Mouse (Mus musculus) activated CD4-positive, CD25-positive, alpha-beta regulatory T cell, adult 4 months (primary cell): ENCODE results near the gene Banf2. TPM values are rescaled to one million over a fixed set of nuclear protein-coding genes. Genes with fewer than 3 reads are reported as not detected.
A peak's percentile ranks its signal among the peaks of the same experiment; 100 is the strongest.

ENCODE experiments used
- ATAC-seq: one replicate; pipeline ENCODE4 v1.8.0; 2017
- polyA plus RNA-seq, 2 experiments: library from polyadenylated mRNA; unstranded; fragments of 100-300 nt; shearing (Covaris generic); gene quantifications; one replicate each; pipeline ENCODE4 v1.2.1; 2017

The Banf2 gene
- not detected for polyA plus RNA-seq

DNA sequence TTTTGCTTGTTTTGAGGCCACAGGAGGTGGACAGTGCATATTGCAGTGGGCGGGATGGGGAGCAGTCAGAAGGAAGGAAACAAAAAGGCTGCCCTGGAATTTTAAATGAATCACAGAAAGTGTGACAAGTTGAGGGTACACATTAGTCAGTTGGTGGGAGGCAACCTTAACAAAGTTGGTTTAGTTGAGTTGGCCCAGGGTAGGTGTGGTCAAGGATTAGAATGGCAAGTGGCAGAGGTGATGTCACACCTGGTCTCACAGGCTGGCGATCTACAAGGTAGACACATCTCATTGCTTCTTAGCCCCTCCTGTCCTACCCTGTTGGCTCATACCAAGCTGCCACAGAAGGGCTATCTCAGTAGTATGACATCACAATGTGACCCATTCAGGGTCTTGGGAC, at the start of gene Banf2:
Gene Banf2 (plus strand): TSS at position 396 of the 400 bp plus-strand sequence.
- ATAC-seq: no peak

DNA sequence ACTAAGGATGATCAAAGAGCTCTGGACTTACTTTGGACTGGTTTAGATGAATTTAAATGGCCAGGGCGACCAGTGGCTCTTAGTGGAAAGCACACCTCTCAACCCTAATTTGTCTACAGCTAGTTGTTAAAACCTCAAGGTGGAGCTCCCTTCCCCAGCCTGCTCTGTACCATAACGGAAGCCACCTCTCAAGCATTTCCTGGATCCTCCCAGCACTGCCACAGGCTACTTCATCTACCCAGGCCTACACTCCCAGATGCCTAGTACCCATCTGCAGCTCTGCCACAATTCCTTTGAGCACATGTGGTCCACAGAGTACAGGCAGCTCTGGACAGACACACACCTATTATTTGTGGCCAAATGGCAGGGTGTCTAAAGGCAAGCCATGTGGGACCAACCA, 49.4 kb upstream of the Banf2 start:
- peak; percentile 82 for ATAC-seq

DNA sequence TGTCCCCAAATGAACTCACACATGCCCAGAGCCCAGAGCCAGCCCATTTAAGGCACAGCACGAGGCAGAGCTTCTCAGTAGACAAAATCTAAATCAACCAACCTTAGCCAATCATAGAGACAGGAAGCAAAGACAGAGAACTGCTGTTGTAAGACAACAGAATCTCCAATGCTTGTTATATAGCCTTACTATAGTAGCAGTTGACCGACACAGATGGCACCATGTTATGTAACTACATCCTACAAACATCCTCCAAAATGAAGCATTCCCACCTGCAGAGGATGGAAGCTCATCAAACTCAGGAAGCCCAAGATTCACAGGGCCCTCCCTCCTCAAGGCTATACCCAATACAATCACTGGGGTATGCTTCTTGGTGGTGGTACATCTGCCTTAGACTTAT, 45.4 kb upstream of the Banf2 start:
- no peak for ATAC-seq

DNA sequence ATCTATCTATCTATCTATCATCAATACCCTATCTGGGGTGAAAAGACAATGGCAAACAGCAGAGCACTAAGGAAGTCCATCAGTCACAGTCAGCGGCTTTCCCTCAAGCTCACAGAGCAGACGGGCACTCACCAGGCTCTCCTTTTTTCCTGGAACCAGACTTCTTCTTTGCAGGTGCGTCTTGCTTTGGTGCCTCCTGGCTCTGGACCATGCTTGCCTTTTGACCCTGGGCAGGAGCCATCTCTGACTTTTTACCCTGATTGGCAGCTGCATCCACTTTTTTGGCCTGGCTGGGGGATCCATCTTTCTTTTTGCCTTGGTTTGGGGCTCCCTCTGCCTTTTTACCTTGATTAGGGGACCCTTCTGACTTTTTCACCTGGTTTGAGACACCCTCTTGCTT, 44.8 kb upstream of the Banf2 start:
- no peak for ATAC-seq

DNA sequence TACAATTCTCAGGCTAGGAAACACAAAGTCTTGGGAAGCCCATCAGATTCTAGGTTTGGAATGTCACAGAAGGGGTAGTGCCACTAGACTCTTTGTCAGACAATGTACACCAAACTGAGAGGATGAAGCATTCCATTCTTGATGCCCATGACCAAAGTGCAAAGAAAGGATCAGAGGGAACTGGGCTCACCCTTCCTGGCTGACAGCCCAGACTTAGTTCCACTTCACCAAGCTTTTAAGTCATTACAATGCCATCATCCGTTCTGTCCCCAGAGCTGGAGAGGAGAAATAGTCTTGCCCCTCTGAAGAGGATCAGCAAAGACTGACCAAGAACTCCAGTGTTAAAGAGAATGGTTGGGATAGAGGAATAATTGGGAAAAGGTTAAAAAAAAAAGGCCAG, 41.9 kb upstream of the Banf2 start:
- no peak for ATAC-seq

DNA sequence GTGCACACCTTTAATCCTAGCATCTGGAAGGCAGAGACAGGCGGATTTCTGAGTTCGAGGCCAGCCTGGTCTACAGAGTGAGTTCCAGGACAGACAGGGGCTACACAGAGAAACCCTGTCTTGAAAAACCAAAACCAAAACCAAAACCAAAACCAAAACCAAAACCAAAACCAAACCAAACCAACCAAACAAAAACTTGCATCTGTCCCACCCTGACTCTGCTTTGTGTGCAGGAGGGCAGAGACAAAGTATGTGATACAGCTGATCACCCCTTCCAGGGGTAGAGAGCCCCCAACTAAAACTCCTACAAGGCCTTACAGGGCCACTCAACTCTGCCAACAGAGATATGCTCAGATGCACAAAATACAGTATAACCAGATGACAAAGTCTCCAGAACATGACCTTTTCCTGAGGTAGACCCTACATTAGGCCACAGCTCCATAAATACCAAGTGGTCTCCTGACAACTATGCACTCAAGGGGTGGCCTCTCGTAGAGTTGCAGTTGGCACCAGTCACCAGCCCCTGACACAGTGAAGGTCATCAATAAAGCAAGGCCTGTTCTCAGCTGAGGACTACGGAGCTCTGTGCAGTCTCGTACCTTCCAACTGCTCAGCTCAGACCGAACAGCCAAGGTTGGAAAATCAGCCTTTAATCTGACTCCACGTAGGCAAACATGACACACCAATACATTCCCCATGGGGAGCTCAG, 40.7 kb upstream of the Banf2 start:
- peak; percentile 78 for ATAC-seq

DNA sequence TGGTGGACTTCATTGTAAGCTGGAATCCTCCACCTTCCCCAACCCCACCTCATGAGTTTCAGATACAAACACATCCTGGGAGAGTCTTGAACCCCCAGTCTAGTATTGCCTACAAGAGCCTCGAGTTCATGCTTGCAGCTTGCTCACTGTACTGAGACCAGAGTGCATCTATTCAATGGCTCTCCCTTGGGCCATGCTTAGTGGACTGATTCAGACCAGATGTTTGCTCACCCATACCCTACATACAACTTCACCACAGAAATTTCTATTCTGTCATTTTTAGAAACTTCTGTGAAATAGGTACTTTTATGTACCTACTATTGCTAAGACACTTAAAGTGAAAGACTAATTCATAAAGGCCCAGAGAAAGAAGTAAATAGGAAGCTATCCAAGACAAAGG, 39.9 kb upstream of the Banf2 start:
- no peak for ATAC-seq

DNA sequence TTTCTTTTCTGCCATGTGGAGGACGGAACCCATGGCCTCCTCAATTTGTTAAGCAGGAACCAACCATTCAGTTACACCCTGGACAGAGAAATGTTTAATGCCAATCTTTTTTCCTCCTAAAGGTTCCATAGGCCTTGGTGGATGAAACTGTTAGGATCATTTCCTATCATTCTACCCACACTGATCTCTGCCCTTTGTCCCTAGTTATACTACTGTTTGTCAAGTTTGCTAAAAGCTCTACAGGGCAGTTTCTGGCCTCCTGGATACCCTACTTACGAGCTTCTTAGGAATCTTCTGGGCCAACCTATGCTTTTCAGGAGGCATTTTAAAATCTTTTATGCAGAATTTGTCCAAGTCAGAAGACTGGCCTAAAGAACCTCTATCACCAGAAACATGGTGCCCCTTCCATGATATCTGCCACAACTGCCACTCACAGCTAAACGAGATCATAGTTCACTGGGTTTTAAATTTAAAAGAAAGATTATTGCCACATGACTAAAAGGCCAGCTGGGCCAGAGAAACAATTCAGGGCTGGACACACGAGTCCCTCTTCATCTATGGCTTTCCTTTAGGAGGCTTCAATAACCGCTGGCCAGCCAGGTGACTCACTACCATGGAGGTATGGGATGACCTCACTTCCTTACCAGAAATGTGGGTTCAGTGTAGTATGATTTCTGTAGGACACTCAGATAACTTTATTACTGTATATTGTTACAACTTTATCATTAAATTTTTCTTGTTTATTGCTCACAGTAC, 30.5 kb upstream of the Banf2 start:
- no peak for ATAC-seq

DNA sequence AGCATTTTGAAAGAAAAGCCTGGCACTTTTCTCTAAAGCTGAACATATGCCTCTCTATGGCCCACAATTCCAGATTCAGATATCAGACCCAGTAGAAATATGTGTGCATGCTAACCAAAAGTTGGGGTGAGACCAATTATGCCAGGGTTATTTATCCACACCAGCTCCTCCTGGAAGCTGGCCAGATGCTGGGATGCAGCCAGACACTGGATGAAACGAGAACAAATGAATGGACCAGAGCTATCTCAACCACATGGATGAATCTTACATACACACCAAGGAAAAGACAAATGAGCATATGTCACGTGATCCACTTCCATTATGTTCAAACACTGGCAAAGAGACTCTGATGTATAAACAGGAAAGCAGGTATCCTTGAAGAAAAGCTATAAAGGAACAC, 29.3 kb upstream of the Banf2 start:
- no peak for ATAC-seq

DNA sequence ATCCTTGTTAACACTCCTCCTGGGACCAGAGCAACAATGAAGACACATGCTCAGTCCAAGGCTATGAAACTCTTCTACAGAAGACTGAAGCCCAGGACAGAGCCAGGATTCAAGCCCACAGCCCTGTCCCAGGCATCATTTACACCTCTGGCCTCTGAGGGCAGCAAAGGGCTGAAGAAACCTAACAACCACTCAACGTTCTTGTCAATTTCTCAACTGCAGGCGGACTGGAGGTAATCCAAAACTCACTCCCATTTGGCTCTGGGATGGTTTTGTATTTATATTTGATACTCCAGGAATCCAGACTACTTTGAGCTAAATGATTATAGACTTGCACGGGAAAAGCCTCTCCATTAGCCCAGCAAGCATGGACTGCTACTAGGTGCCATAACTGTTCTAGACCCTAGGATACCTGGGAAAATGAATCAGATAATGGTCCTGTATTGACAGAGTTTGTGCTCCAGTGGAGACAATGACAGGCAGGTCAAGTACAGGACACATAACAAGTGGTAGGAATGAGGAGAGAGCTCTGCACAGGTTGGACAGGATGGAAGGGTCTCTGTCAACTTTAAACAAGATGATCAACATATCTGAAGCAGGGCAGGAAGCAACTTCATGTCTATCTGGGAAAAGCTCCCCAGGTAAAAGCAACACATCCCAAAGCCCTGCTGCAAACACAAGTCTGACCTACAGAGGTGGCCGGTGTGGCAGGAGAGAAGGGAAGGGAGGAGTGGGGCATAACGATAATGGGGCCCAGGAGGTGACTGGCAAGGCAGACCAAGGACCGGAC, 27.5 kb upstream of the Banf2 start:
- no peak for ATAC-seq

DNA sequence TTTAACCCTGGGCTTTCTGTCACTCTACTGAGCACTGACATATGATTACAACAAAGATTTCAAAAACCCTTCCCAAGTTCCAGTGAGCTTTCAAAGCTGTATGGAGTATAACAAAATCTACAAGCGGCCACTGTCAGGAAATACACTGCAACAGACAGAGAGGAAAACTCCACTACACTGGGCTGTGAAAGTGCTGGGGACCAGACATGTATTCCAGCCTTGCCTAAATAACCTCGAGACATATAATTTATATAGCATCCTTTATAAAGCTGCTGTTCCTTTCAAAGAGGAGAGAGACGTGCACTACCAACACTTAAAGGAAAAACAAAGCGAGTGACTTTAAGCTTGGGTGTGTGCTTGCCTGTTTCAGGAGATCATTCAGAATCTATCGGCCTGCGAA, 26.2 kb upstream of the Banf2 start:
- no peak for ATAC-seq

DNA sequence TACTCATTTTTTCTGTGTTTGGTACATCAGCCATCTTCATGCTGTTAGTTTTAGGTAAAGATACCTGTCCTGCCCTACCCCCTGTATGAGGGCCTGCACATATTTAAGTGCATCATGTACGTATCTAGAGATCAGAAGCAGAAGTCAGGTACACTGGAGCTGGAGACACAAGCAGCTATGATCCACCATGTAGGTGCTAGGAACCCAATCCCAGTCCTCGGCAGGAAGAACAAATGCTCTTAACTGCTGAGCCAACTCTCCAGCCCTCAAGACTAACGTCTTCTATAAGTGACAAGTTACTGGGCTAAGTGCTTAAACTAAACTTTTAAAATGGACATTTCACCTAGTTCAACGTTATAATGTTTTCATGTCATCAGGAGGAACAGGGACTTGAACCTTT, 25.6 kb upstream of the Banf2 start:
- no peak for ATAC-seq

DNA sequence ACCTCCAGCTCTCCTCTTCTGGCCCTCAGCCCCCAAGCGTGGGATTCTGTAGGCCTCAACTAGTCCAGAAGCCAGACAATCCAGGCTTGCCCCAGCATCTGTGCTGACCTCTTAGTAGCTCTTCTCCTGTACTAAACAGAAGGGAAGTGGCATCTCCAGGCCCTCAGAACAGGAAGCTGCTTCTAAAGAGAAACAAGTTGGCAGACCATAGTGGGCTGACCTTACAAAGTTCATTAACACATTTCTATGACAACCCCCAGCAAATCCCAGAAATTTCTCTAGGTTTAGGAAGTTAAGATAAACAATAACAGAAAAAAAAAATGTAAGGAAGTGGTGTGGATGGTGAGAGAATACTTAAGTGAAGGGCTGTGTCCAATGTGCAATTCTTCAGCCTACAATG, 23.8 kb upstream of the Banf2 start:
- no peak for ATAC-seq

DNA sequence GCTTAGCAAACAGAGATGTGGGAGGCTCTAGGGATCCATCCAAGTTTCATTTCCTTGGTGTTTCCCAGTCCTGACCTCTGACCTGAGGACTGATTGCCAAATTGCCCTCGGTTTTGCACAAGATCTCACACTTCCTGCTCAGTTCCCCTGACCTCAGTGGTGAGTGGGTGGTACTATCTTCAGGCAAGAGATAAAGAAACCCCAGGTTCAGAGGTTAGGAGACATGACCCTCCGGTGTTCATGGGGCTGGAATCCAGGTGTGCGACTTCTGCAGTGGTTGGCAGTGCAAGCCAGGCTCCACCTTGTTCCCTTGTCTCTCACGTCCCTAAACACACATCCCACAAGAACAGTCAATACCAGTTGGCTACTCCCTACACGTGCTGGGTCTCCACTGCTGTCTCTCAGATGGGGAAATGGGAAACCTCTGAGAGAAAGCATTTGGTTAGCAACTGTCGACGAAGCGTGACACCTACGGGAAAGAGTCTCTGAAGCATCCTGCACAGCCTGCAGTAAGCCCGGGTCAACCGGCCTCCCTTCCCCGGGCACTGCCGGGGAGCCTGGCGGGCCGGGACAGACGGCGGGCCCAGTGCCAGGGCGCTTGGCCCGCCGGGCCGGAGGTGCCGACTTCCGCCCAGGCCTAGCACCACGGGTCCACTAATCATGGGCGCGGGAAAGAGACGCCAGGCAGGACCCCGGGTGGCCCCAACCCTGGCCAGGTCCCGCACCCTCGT, 23.1 kb upstream of the Banf2 start:
- ATAC-seq: peak; percentile 5

DNA sequence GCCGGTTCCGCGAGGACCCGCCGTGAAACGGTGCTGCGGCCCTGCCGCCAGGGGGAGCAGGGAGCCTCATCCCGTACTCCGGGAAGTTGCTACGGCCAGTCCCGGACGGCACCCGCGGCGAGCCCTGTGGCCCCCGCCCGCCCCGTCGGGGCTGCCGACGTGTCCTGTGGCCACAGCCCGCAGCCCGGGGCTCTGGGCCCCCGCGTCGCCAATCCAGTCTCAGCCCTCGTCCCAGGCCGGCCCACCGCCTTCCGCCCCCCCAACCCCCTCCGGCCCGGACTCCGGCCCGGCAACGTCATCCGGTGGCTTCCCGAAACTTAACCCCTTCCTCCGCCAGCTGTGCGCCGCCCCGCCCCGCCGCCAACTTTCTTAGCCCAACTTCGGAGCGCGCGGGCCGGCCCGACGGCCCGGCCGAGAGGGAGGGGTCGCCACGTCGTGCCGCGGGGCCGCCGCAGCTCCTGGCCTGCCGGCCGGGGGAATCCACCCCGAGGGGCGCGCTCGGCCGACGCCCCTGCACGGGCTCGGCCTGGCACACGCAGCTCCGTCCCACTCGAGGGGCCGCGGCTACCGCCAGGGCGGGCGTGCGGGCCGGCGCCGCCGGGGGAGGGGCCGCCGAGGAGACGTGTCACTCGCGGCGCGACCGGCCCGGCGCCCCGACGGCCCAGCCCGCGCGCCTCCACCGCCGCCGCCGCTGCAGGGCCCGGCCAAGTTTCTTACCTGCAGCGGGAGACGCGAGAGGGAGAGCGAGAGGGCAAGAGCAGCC, 22.4 kb upstream of the Banf2 start:
- ATAC-seq: peak; percentile 21

DNA sequence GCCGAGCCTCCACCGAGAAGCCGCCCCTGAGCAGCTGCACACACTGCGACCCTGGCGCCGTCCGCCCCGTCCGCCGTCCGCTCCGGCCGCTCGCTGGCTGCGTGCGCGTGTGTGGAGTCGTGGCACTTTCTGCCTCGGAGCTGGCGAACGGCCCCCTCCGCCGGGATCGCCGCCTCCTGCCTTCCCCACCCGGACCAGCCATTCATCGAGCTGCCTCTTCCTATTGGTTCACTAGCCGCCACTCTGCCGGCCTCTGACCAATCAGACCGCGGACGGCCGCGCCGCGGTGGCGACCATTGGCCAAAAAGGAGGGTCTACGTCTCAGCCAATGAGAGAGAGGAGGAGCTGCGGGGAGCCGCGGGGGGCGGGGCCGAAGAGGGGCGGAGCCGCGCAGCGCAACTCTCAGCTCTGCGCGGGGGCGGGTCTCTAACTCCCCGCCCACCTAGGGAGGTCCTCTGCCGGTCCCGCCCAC, 21.7 kb upstream of the Banf2 start, which contains the start of gene Rrbp1:
Gene Rrbp1 (minus strand): TSS at position 184 of the 472 bp plus-strand sequence.
- ATAC-seq: peak; percentile 94

DNA sequence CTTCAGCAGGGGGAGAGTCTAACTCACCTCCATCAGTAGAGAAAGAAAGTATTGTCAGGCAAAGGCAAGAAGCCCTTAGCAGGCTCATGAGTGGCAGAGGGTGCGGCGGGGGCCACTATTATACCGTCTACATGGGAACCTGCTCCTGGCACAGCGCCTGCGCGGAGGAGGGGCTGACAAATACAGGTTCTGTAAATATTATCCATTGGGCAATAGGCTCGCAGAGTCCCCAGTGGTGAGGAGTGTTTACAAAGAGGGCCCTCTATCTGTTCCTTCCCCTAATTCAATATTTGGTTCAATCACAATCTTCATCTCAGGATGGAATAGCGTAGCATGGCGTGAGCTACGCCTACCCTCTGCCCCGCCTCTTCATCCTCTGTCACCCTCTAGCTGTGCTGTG, 18.8 kb upstream of the Banf2 start:
- no peak for ATAC-seq

DNA sequence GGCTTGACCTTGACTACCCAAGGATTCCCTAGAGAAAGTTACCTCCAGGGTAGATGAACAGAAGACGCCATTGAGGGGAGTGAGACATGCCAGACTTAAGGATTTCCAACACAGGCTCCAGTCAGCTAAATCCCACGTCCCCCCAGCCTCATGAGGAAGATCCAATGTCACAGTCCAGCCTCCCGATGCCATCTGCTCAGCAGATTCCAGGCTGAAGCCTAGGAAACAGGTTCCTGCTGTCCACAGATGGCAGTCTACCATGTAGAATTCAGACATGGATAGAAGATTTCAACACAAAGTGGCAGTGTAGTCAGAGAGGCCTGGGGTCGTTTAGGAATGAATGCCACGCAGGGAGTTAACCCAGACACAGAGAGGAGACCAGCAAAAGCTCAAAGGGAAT, 18.4 kb upstream of the Banf2 start:
- ATAC-seq: no peak

DNA sequence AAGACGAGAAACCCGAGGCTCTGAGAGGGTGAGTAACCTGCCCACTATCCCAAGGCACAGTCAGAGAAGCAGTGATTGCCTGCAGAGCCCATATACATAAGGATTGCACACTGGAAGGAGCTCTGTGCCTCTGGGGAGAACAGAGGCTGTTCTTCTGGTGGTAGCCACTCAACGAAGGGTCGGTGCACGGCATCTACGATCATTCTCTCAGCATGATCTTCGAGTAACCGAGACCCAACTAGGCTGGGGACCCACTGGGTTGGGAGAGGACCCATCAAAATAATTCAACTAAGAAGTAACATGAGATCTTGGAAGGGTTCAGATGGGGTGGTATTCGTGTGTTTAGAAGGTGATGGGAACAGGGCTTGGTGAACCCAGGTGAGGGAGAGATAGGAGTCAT, 17.0 kb upstream of the Banf2 start:
- no peak for ATAC-seq

DNA sequence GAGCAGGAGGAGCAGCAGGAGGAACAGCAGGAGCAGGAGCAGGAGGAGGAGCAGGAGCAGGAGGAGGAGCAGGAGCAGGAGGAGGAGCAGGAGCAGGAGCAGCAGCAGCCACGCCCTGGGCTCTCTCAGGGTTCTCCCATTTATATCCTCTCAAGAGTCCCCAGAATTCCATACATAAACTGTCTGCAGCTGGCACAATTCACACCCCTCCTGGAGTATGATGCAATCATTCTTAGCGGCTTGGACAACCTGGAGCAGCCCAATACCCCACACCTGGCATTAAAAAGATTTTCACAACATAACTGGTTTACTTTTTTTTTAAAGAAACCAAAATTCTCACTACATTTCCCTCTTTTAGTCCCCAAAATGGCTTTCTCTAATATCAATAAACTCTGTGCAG, 12.9 kb upstream of the Banf2 start:
- ATAC-seq: no peak

DNA sequence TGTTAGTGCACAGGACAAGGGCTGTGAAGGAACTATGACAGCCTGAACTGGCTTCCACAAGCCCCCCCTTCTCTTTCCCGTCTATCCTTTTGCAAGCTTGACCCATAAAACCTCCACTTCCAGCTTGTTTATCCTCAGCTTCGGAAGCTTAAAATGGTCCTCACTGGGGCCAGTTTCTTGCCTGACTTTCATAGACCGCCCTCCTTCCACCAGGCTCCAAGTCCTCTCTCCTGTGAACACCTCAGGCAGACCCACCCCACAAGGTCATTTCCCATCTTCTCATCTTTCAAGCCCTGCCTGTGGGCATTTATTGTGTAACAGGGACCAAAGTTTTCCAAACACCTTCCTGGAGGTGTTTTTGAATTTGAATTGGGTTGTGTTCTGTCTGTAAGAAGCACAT, 10.4 kb upstream of the Banf2 start:
- no peak for ATAC-seq

DNA sequence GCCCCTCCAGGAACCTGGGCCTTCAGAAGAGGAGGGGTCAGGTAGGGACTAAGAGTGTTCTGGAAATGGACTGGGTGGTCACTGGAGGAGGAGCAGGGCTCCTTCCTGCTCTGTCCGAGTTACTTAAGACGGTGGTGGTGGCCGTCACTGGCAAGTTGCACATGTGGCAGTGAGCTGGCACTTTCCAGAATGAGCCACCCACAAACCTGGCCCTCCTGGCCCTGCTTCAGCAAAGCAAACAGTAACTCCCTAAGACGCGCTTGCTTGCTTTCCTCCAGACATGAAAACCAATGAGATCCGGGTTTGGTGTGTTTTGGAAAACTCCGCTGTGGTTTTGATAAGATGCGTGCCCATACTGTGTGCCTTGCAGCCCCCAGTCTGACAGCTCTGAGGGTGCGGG, 7.5 kb upstream of the Banf2 start:
- no peak for ATAC-seq
